Mouse (Mus musculus) bone marrow macrophage, adult 2 months (primary cell): ENCODE measurements around the gene Prkca. TPM values are rescaled to one million over a fixed set of nuclear protein-coding genes. Genes with fewer than 3 reads are reported as not detected.

Experiments
- H3K27ac ChIP-seq: 2 replicates; pipeline ENCODE4 v1.5.1; 2012; ENCODE audit warnings: low read depth, low read length; ENCODE audit not compliant: insufficient read depth
- H3K4me1 ChIP-seq: 2 replicates; pipeline ENCODE4 v1.6.1; 2012; ENCODE audit warnings: low read length; ENCODE audit not compliant: control insufficient read depth, insufficient read depth
- H3K4me3 ChIP-seq: 2 replicates; pipeline ENCODE4 v1.5.1; 2012; ENCODE audit warnings: mild to moderate bottlenecking, low read length, moderate library complexity; ENCODE audit not compliant: insufficient read depth
- CTCF ChIP-seq: IDR thresholded peaks from 2 replicates; pipeline ENCODE4 v1.5.1; 2012; ENCODE audit warnings: low read depth, mild to moderate bottlenecking, low read length, moderate library complexity
- POLR2A ChIP-seq: IDR thresholded peaks from 2 replicates; pipeline ENCODE4 v1.6.1; 2012; ENCODE audit warnings: mild to moderate bottlenecking, low read depth, low read length, borderline replicate concordance
- polyA plus RNA-seq: library from polyadenylated mRNA; stranded (reverse); fragments of >200 nt; gene quantifications from 2 replicates; pipeline ENCODE4 v1.2.4, GENCODE M21; 2012; ENCODE audit not compliant: missing spikeins, insufficient read depth, insufficient read length

Gene Prkca
- polyA plus RNA-seq, 1 experiment, result 1.0 TPM

- TF ChIP-seq CTCF (no peak), POLR2A (no peak)
- H3K4me3 ChIP-seq, result no peak overlapping the region
- no peak overlapping the region for H3K27ac ChIP-seq
- H3K4me1 ChIP-seq, result no peaks in the 10 kb centered on the region
Observed at GRCm38 (mm10) chr11:107955191-107956062, 388.3 kb downstream of the Prkca start.

- TF ChIP-seq CTCF (no peak), POLR2A (no peak)
- Histone ChIP-seq H3K4me3 (no peak overlapping the region), H3K27ac (no peak overlapping the region)
Observed at GRCm38 (mm10) chr11:107951431-107951830, 392.3 kb downstream of the Prkca start.

GRCm38 (mm10) chr11:107950658-107951057 is 393.1 kb downstream of the Prkca start:
- TF ChIP-seq CTCF (no peak), POLR2A (no peak)
- H3K27ac ChIP-seq, result no peak overlapping the region
- no peak overlapping the region for H3K4me3 ChIP-seq
- no peaks in the 10 kb centered on the region for H3K4me1 ChIP-seq

More at GRCm38 (mm10) chr11:107951431-107951830, 392.3 kb downstream of the Prkca start:
- no peaks in the 10 kb centered on the region for H3K4me1 ChIP-seq

- TF ChIP-seq CTCF, result no peak
- no peak for TF ChIP-seq POLR2A
- H3K27ac ChIP-seq, result no peak overlapping the region
- H3K4me3 ChIP-seq, result no peak overlapping the region
- H3K4me1 ChIP-seq, result no peaks in the 10 kb centered on the region
Observed at GRCm38 (mm10) chr11:107950211-107950610, 393.5 kb downstream of the Prkca start.

- TF ChIP-seq CTCF (no peak), POLR2A (no peak)
- Histone ChIP-seq H3K27ac (no peak overlapping the region), H3K4me1 (no peaks in the 10 kb centered on the region), H3K4me3 (no peak overlapping the region)
Observed at GRCm38 (mm10) chr11:107947951-107948350, 395.8 kb downstream of the Prkca start.

GRCm38 (mm10) chr11:107946823-107947222 is 396.9 kb downstream of the Prkca start:
- no peak for TF ChIP-seq CTCF
- no peak for TF ChIP-seq POLR2A
- H3K4me3 ChIP-seq, result no peak overlapping the region
- H3K4me1 ChIP-seq, result no peaks in the 10 kb centered on the region
- no peak overlapping the region for H3K27ac ChIP-seq

GRCm38 (mm10) chr11:107936929-107937328 is 406.8 kb downstream of the Prkca start:
- no peaks in the 10 kb centered on the region for H3K4me1 ChIP-seq
- H3K4me3 ChIP-seq, result no peak overlapping the region
- TF ChIP-seq CTCF, result no peak
- TF ChIP-seq POLR2A, result no peak
- no peak overlapping the region for H3K27ac ChIP-seq

GRCm38 (mm10) chr11:107931721-107932120 is 412.0 kb downstream of the Prkca start:
- Histone ChIP-seq H3K4me3 (no peak overlapping the region), H3K4me1 (no peaks in the 10 kb centered on the region), H3K27ac (no peak overlapping the region)
- TF ChIP-seq CTCF, result no peak
- TF ChIP-seq POLR2A, result no peak

- Histone ChIP-seq H3K4me1 (no peaks in the 10 kb centered on the region), H3K27ac (no peak overlapping the region), H3K4me3 (no peak overlapping the region)
- TF ChIP-seq CTCF (no peak), POLR2A (no peak)
Observed at GRCm38 (mm10) chr11:107931288-107931687, 412.4 kb downstream of the Prkca start.

- TF ChIP-seq POLR2A, result no peak
- TF ChIP-seq CTCF, result no peak
- Histone ChIP-seq H3K4me1 (no peaks in the 10 kb centered on the region), H3K27ac (no peak overlapping the region), H3K4me3 (no peak overlapping the region)
Observed at GRCm38 (mm10) chr11:107929712-107930111, 414.0 kb downstream of the Prkca start.
